Mouse (Mus musculus): ENCODE measurements around the gene Cyp4f18. TPM values are rescaled to one million over a fixed set of nuclear protein-coding genes. Genes with fewer than 3 reads are reported as not detected.

The Cyp4f18 gene
- polyA plus RNA-seq, 1 experiment from 2014 or later, result 5.8 TPM

DNA sequence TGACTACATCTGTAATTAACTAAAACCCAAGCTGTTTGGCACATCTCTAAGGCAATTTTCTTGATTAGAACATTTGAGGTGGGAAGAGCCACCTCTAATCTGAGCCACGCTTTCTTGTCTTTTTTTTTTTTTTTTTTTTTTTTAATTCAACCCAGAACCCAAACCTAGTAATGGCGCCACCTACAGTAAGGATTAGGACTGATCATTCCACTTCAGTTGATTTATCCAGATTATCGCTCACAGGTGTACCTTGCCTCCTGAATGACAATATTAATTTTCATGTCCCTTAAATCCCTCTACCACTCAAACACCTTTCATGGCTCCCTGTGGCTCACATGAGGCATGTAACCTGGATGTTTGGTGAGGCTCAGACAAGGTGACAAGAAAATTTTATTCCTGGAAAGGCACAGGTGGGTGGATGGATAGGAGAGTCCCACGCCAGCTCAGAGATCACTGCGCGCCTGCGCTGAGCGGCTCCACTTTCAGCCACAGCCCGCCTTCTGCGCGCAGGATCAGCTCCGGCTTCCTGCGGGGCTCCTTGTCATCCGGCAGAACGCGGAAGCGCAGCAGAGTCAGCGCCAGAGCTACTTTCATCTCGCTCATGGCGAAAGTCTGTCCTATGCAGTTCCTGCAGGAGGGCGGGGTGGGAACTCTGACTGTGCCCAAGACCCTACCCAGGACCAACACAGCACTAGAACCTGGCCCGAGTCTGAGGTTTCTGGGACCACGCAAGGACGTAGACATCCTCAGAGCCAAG is 21.1 kb downstream of the Cyp4f18 start:
- H3K9ac ChIP-seq (replicated peaks), result 0 out of 2 replicates have a peak overlapping the region, but pooled peaks have one; percentile 39

DNA sequence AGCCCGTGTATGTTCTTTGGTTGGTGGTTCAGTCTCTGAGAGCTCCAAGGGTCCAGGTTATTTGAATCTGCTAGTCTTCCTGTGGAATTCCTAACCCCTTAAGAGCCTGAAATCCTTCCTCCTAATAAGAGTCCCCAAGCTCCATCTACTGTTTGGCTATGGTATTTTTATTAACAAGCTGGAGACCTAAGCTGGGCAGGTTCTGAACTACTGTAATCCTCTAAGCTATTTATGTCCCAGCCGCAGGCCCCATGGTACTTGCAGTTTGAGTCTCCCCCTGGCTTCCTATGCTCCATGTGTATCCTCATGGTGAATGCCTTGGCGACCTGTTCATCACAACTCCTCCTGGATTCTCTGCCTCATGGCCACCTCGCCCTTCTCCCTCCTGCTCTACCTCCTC is 24.8 kb downstream of the Cyp4f18 start:
- DNase-seq, result no peak
- peak; percentile 37; the same call in 1 of the 2 replicates for TF ChIP-seq CTCF (IDR thresholded peaks at IDR 0.05; ENCODE audit: low read depth)
- no peak for TF ChIP-seq EP300 (IDR thresholded peaks at IDR 0.05; ENCODE audit: low read depth)
- H3K27ac ChIP-seq (ENCODE audit: low read depth), result no peak overlapping the region
- 58% methylated on average over 4 of the region's 4 CpGs for WGBS (ENCODE audit: insufficient replicate concordance)
- no peaks in the 10 kb centered on the region for H3K9me3 ChIP-seq (ENCODE audit: low read length)
- peaks cover 6% of the 10 kb centered on the region; the same call in 1 of the 2 replicates for H3K4me1 ChIP-seq (ENCODE audit: insufficient read depth)
- H3K9ac ChIP-seq (replicated peaks), result no peak overlapping the region
- no peak overlapping the region for H3K4me3 ChIP-seq (ENCODE audit: low read depth, low read length)
- H3K27me3 ChIP-seq (ENCODE audit: insufficient read depth, low read length), result no peaks in the 10 kb centered on the region
- H3K4me2 ChIP-seq (ENCODE audit: low read depth, low read length), result no peak overlapping the region
- ATAC-seq, result no peak
- H3K36me3 ChIP-seq (replicated peaks; ENCODE audit: insufficient read depth, low read length), result no peaks in the 10 kb centered on the region

More for the DNA sequence above, 21.1 kb downstream of the Cyp4f18 start:
- H3K9me3 ChIP-seq (ENCODE audit: low read length), result no peaks in the 10 kb centered on the region
- DNase-seq (peak; percentile 52), ATAC-seq (no peak)
- no peaks in the 10 kb centered on the region for H3K36me3 ChIP-seq (replicated peaks; ENCODE audit: insufficient read depth, low read length)
- H3K27me3 ChIP-seq (ENCODE audit: insufficient read depth, low read length), result no peaks in the 10 kb centered on the region
- peak overlapping the region; percentile 39 for H3K4me3 ChIP-seq (ENCODE audit: low read depth, low read length)
- TF ChIP-seq CTCF (IDR thresholded peaks at IDR 0.05; ENCODE audit: low read depth) (peak; percentile 21; the same call in 1 of the 2 replicates), EP300 (IDR thresholded peaks at IDR 0.05; ENCODE audit: low read depth) (no peak)
- no peak overlapping the region for H3K27ac ChIP-seq (ENCODE audit: low read depth)
- H3K4me1 ChIP-seq (ENCODE audit: insufficient read depth), result 0 out of 2 replicates have a peak, but pooled peaks cover 2% of the 10 kb centered on the region
- H3K4me2 ChIP-seq (ENCODE audit: low read depth, low read length), result peak overlapping the region; percentile 72
- WGBS (ENCODE audit: insufficient replicate concordance), result 16% methylated on average over 24 of the region's 24 CpGs

DNA sequence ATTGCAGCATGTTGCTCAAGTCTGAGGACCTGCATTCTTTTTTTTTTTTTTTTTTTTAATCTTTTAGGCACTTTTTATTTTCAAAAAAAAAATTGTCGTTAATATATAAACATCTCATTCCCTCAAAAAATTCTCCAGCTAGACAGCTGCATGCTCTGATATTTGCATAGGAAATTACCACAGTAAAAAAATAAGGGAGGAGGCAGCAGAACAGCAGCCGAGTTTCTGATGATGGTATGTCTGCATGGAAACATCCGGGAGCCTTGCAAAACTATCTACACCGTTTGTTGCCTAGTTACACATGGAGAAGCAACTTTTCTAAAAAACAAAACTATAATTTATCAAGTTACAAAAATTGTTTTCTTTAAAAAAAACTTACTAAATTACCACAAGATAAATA is 28.0 kb downstream of the Cyp4f18 start:
- ATAC-seq, result no peak
- H3K9ac ChIP-seq (replicated peaks), result no peak overlapping the region
- H3K36me3 ChIP-seq (replicated peaks; ENCODE audit: insufficient read depth, low read length), result no peaks in the 10 kb centered on the region

DNA sequence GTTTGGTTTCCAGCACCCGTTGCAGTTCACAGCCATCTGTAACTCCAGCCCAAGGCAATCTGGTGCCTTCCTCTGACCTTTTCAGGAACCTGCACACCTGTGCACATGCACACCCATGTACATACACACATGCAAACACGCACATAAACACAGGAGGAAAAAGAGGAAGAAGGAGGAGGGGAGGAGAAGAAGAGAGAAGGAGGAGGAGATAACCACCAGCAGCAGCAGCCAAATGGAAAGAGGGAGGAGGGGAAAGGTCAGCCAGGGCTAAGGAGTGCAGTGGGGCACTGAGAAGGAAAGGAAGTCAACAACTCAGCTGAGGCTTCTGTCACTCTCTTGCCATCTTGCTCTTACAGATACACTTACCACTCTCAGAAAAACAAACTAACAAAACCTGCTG is 28.4 kb downstream of the Cyp4f18 start:
- DNase-seq, result no peak
- peaks cover 3% of the 10 kb centered on the region; the same call in 1 of the 2 replicates for H3K4me1 ChIP-seq (ENCODE audit: insufficient read depth)
- TF ChIP-seq EP300 (IDR thresholded peaks at IDR 0.05; ENCODE audit: low read depth) (no peak), CTCF (IDR thresholded peaks at IDR 0.05; ENCODE audit: low read depth) (no peak)
- H3K36me3 ChIP-seq (replicated peaks; ENCODE audit: insufficient read depth, low read length), result no peaks in the 10 kb centered on the region
- H3K4me3 ChIP-seq (ENCODE audit: low read depth, low read length), result no peak overlapping the region
- 22% methylated on average over 2 of the region's 2 CpGs for WGBS (ENCODE audit: insufficient replicate concordance)
- H3K27ac ChIP-seq (ENCODE audit: low read depth), result no peak overlapping the region
- no peaks in the 10 kb centered on the region for H3K9me3 ChIP-seq (ENCODE audit: low read length)
- no peak for ATAC-seq
- no peak overlapping the region for H3K9ac ChIP-seq (replicated peaks)
- H3K27me3 ChIP-seq (ENCODE audit: insufficient read depth, low read length), result no peaks in the 10 kb centered on the region
- no peak overlapping the region for H3K4me2 ChIP-seq (ENCODE audit: low read depth, low read length)

More for the DNA sequence above, 28.0 kb downstream of the Cyp4f18 start:
- no peak for TF ChIP-seq CTCF (IDR thresholded peaks at IDR 0.05; ENCODE audit: low read depth)
- no peak for TF ChIP-seq EP300 (IDR thresholded peaks at IDR 0.05; ENCODE audit: low read depth)
- Histone ChIP-seq H3K4me3 (ENCODE audit: low read depth, low read length) (no peak overlapping the region), H3K9me3 (ENCODE audit: low read length) (no peaks in the 10 kb centered on the region), H3K4me2 (ENCODE audit: low read depth, low read length) (no peak overlapping the region), H3K27me3 (ENCODE audit: insufficient read depth, low read length) (no peaks in the 10 kb centered on the region), H3K4me1 (ENCODE audit: insufficient read depth) (peaks cover 3% of the 10 kb centered on the region; the same call in 1 of the 2 replicates), H3K27ac (ENCODE audit: low read depth) (no peak overlapping the region)
- WGBS (ENCODE audit: insufficient replicate concordance), result 60% methylated on average over 4 of the region's 4 CpGs
- no peak for DNase-seq

DNA sequence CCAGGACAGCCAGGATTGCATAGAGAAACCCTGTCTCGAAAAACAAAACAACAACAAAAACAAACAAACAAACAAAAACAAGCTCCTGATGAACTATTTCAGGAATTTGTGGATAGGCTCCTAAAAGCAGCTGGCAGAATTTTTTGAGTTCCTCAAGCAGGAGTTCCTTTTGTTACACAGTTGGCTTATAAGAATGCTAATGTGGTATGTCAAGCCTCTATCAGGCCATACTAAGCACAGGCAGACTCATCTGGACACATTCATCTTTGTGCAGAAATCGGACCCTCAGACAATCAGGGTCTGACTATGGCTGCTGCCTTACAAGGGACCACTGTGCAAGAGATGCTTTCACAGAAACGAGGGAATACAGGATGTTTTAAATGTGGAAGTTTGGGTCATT is 35.2 kb downstream of the Cyp4f18 start:
- WGBS (ENCODE audit: insufficient replicate concordance), result 68% methylated on average over 3 of the region's 3 CpGs
- no peak for ATAC-seq

DNA sequence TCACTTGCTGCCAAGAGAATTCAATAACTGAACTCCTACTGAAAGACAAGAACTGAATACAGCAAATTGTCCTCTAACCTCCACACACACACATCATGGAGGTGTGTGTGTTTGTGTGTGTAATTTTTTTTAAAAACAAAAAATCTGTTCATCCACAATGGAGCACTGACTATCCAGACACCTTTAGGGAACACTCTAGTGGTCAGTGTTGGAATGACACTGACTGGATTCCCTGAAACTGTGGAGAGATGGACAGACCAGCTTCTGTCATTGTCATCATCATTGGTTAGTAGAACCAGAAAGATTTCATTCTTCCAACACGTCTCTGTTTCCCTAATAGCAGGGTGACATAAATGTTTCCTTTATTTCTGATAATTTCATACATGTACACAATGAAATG is 37.5 kb downstream of the Cyp4f18 start:
- Histone ChIP-seq H3K4me1 (ENCODE audit: insufficient read depth) (no peaks in the 10 kb centered on the region), H3K27me3 (ENCODE audit: insufficient read depth, low read length) (no peaks in the 10 kb centered on the region), H3K36me3 (replicated peaks; ENCODE audit: insufficient read depth, low read length) (peaks cover 17% of the 10 kb centered on the region), H3K4me2 (ENCODE audit: low read depth, low read length) (no peak overlapping the region), H3K4me3 (ENCODE audit: low read depth, low read length) (no peak overlapping the region), H3K27ac (ENCODE audit: low read depth) (no peak overlapping the region), H3K9ac (replicated peaks) (no peak overlapping the region), H3K9me3 (ENCODE audit: low read length) (no peaks in the 10 kb centered on the region)
- peak; percentile 74 for TF ChIP-seq CTCF (IDR thresholded peaks at IDR 0.05; ENCODE audit: low read depth)
- no peak for TF ChIP-seq EP300 (IDR thresholded peaks at IDR 0.05; ENCODE audit: low read depth)
- 74% methylated on average over 1 of the region's 1 CpGs for WGBS (ENCODE audit: insufficient replicate concordance)
- ATAC-seq, result no peak
- no peak for DNase-seq

More for the DNA sequence above, 35.2 kb downstream of the Cyp4f18 start:
- Histone ChIP-seq H3K4me1 (ENCODE audit: insufficient read depth) (no peaks in the 10 kb centered on the region), H3K36me3 (replicated peaks; ENCODE audit: insufficient read depth, low read length) (0 out of 2 replicates have a peak, but pooled peaks cover 1% of the 10 kb centered on the region), H3K27me3 (ENCODE audit: insufficient read depth, low read length) (no peaks in the 10 kb centered on the region), H3K27ac (ENCODE audit: low read depth) (no peak overlapping the region), H3K4me3 (ENCODE audit: low read depth, low read length) (no peak overlapping the region), H3K9me3 (ENCODE audit: low read length) (no peaks in the 10 kb centered on the region), H3K9ac (replicated peaks) (no peak overlapping the region), H3K4me2 (ENCODE audit: low read depth, low read length) (no peak overlapping the region)
- DNase-seq, result no peak
- TF ChIP-seq CTCF (IDR thresholded peaks at IDR 0.05; ENCODE audit: low read depth) (no peak), EP300 (IDR thresholded peaks at IDR 0.05; ENCODE audit: low read depth) (no peak)
